In genomic region chr9:121298065-121298398, GRCm38 (mm10) we compare ENCODE assay signal across 8 mouse cellular contexts. TPM values are rescaled to one million over a fixed set of nuclear protein-coding genes. Genes with fewer than 3 reads are reported as not detected.
DNase-seq lines count a peak whose midpoint lies in the region; ATAC-seq and TF ChIP-seq lines count a peak whose summit lies in the region.

No protein-coding gene starts in this region.

- H3K4me2 ChIP-seq in hindbrain, embryonic 11.5 days (replicated peaks; ENCODE audit: low read depth, low read length): peak overlapping the region; percentile 73
- H3K4me2 ChIP-seq in lung, postnatal 0 days (replicated peaks; ENCODE audit: low read depth, low read length): peak overlapping the region; percentile 84

- H3K4me1 ChIP-seq in hindbrain, embryonic 11.5 days (replicated peaks; ENCODE audit: control insufficient read depth, insufficient read depth, low read length): peaks cover 22% of the 10 kb centered on the region
- peaks cover 15% of the 10 kb centered on the region; the same call in 1 of the 2 replicates for H3K4me1 ChIP-seq in lung, postnatal 0 days (ENCODE audit: insufficient read depth, low read depth, low read length)

- ATAC-seq in hindbrain, embryonic 11.5 days (ENCODE audit: low FRiP score): no peak
- ATAC-seq in lung, postnatal 0 days: no peak

- DNase-seq in heart, adult 9 months (ENCODE audit: low spot score in 2 of 2): peak; percentile 52 to 59
- DNase-seq in heart, postnatal 4 days: no peak
- DNase-seq in NIH3T3 (ENCODE audit: low read depth): peak; percentile 57
- DNase-seq in hindbrain, embryonic 11.5 days (ENCODE audit: low spot score): no peak
- no peak for DNase-seq in lung, postnatal 0 days (ENCODE audit: low spot score)
- DNase-seq in adrenal gland, postnatal 10 days: no peak
- no peak for DNase-seq in retina, embryonic 14.5 days (ENCODE audit: low spot score)
- DNase-seq in right cerebral cortex, adult 2 months (ENCODE audit: low spot score in 2 of 2): no peak

- H3K4me3 ChIP-seq in hindbrain, embryonic 11.5 days (ENCODE audit: low read depth, low read length): peak overlapping the region; percentile 87
- H3K4me3 ChIP-seq in lung, postnatal 0 days (ENCODE audit: low read depth, low read length): peak overlapping the region; percentile 85

- 3% methylated on average over 7 of the region's 7 CpGs for WGBS in hindbrain, embryonic 11.5 days
- under 1% methylated on average over 7 of the region's 7 CpGs for WGBS in lung, postnatal 0 days

- no peaks in the 10 kb centered on the region for H3K9me3 ChIP-seq in hindbrain, embryonic 11.5 days (ENCODE audit: control insufficient read depth, low read length)
- no peaks in the 10 kb centered on the region for H3K9me3 ChIP-seq in lung, postnatal 0 days (ENCODE audit: low read length)

- peak overlapping the region; percentile 93 for H3K9ac ChIP-seq in hindbrain, embryonic 11.5 days (ENCODE audit: low read depth, low read length)
- peak overlapping the region; percentile 86 for H3K9ac ChIP-seq in lung, postnatal 0 days (replicated peaks; ENCODE audit: low read depth)

- TF ChIP-seq CTCF in lung, postnatal 0 days (IDR thresholded peaks at IDR 0.05): no peak

- no peaks in the 10 kb centered on the region for H3K27me3 ChIP-seq in hindbrain, embryonic 11.5 days (ENCODE audit: control insufficient read depth, insufficient read depth, low read length)
- H3K27me3 ChIP-seq in lung, postnatal 0 days (replicated peaks; ENCODE audit: insufficient read depth, low read length): no peaks in the 10 kb centered on the region

- H3K27ac ChIP-seq in hindbrain, embryonic 11.5 days (ENCODE audit: low read depth, low read length): peak overlapping the region; percentile 54
- peak overlapping the region; percentile 86 for H3K27ac ChIP-seq in lung, postnatal 0 days (ENCODE audit: low read length)

- TF ChIP-seq EP300 in lung, postnatal 0 days (IDR thresholded peaks at IDR 0.05): no peak

- H3K36me3 ChIP-seq in hindbrain, embryonic 11.5 days (ENCODE audit: control insufficient read depth, insufficient read depth, low read length): no peaks in the 10 kb centered on the region
- no peaks in the 10 kb centered on the region for H3K36me3 ChIP-seq in lung, postnatal 0 days (ENCODE audit: insufficient read depth, low read length)

RNA-seq across cellular contexts. Expression of gene Trak1, which starts 0.7 kb away (rescaled TPM):
- 100 to 1,000 TPM; 288 to 301 TPM for total RNA-seq in heart, postnatal 4 days (2021)
- 19.8 and 21.2 TPM in 2 replicates for polyA plus RNA-seq in hindbrain, embryonic 11.5 days (2014; fragmentation: Nextera tagmentation; extraction: Ambion mirVana)
- 27.1 and 28.6 TPM in 2 replicates for polyA plus RNA-seq in lung, postnatal 0 days (2015; fragmentation: Nextera tagmentation; extraction: Ambion mirVana)
- 100 to 1,000 TPM in 1 of 2 experiments, 10 to 100 TPM in 1; 84.0 to 117 TPM for total RNA-seq in adrenal gland, postnatal 10 days (2021)

RNA-seq across cellular contexts. Expression of gene Ulk4, which starts 21.0 kb away (rescaled TPM):
- total RNA-seq in heart, postnatal 4 days (2021): 1 to 10 TPM; 2.5 to 2.7 TPM
- 161 and 185 TPM in 2 replicates for polyA plus RNA-seq in hindbrain, embryonic 11.5 days (2014; fragmentation: Nextera tagmentation; extraction: Ambion mirVana)
- polyA plus RNA-seq in lung, postnatal 0 days (2015; fragmentation: Nextera tagmentation; extraction: Ambion mirVana): 117 and 122 TPM in 2 replicates
- 1 to 10 TPM; 1.6 to 3.5 TPM for total RNA-seq in adrenal gland, postnatal 10 days (2021)

Comparison
In these comparisons a context has a peak if more than half of its experiments do, and no peak if none do; other contexts are left out.
1. DNase-seq: peak in heart, adult 9 months (2 of 2) and NIH3T3 (single experiment); none in heart, postnatal 4 days (single experiment), hindbrain, embryonic 11.5 days (single experiment), lung, postnatal 0 days (single experiment), adrenal gland, postnatal 10 days (single experiment), retina, embryonic 14.5 days (single experiment) and right cerebral cortex, adult 2 months (0 of 2).